Comparison of ENCODE assay signal across 13 mouse cellular contexts in genomic region chr8:12075943-12076342, GRCm38 (mm10).
"Had no signal": no experiment of that assay in that cellular context is flagged by ENCODE, and none has a peak within 500 bp of the region (broad histone marks: within the 10 kb centered on the region; RNA-seq: fewer than 3 reads in every experiment).

No protein-coding gene starts in this region.

- DNase-seq: gastrocnemius, adult 2 months; gastrocnemius, postnatal 10 days; gastrocnemius, postnatal 25 days; heart, adult 18-20 months; heart, postnatal 10 days; heart, postnatal 4 days; kidney, adult 18-20 months; kidney, adult 8-10 months; kidney, postnatal 10 days; kidney, postnatal 25 days; kidney, postnatal 4 days; liver; liver, embryonic 13.5 days had no signal
